Mouse (Mus musculus): ENCODE data around the gene Ifi35. TPM values are rescaled to one million over a fixed set of nuclear protein-coding genes. Genes with fewer than 3 reads are reported as not detected.

The Ifi35 gene
- total RNA-seq (2014; rRNA removed) (3.2 and 5.2 TPM in 2 replicates), polyA plus RNA-seq (2015; fragmentation: Nextera tagmentation; extraction: Ambion mirVana) (3.8 and 5.1 TPM in 2 replicates)

DNA sequence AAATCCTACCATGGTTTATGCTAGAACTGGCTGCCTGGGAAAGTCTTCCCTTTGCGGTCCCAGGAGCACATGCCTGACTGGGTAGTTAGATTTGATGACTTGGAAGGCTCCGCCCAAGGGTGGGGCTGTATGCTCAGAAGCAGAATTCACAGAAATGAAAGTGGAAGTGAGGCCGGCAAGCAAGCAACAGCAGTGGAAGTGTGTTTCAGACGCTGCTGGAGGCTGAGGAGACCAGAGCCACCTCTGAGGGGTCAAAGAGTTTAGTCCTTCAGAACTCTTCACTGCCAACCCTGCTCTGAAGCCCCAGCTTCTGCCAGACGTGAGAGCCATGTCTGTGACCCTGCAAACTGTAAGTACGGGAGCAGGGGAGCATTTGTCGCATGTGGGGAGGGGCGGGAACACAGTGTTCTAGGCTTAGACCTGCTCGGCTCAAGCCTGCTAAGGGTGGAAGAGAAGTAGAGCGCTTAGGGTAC is at the start of gene Ifi35:
Ifi35 (plus strand) TSS at position 134 of the 473 bp plus-strand sequence.
- H3K27ac ChIP-seq (ENCODE audit: low read depth, low read length): no peak within 1 kb of the TSS
- H3K4me3 ChIP-seq (ENCODE audit: low read depth, low read length): no peak within 1 kb of the TSS
- no peak within 1 kb of the TSS for H3K9ac ChIP-seq
- 0 out of 2 replicates have a peak within 1 kb of the TSS, but pooled peaks have one; percentile 4 for H3K4me2 ChIP-seq (ENCODE audit: low read depth)
- no peak for TF ChIP-seq CTCF (IDR thresholded peaks at IDR 0.05; ENCODE audit: low read depth)
- H3K36me3 ChIP-seq (ENCODE audit: insufficient read depth): peaks cover 26% of the 10 kb centered on the region
- H3K4me1 ChIP-seq (ENCODE audit: insufficient read depth): no peaks in the 10 kb centered on the region
- no peak for DNase-seq
- no peaks in the 10 kb centered on the region for H3K9me3 ChIP-seq (ENCODE audit: low read length)
- H3K27me3 ChIP-seq (ENCODE audit: insufficient read depth, low read length): no peaks in the 10 kb centered on the region
- WGBS: 40% methylated on average over 10 of the region's 10 CpGs
- no peak for ATAC-seq

GRCm38 (mm10) chr11:101415306-101415705 is 32.9 kb upstream of the Ifi35 start:
- Histone ChIP-seq H3K27me3 (ENCODE audit: insufficient read depth, low read length) (no peaks in the 10 kb centered on the region), H3K4me2 (ENCODE audit: low read depth) (no peak overlapping the region), H3K9me3 (ENCODE audit: low read length) (no peaks in the 10 kb centered on the region), H3K36me3 (ENCODE audit: insufficient read depth) (peaks cover 29% of the 10 kb centered on the region), H3K9ac (no peak overlapping the region), H3K4me3 (ENCODE audit: low read depth, low read length) (no peak overlapping the region), H3K27ac (ENCODE audit: low read depth, low read length) (no peak overlapping the region), H3K4me1 (ENCODE audit: insufficient read depth) (peaks cover 4% of the 10 kb centered on the region)
- TF ChIP-seq CTCF (IDR thresholded peaks at IDR 0.05; ENCODE audit: low read depth): peak; percentile 34
- DNase-seq (no peak), ATAC-seq (no peak)
- 89% methylated on average over 2 of the region's 2 CpGs for WGBS

GRCm38 (mm10) chr11:101416433-101417100 is 31.6 kb upstream of the Ifi35 start:
- H3K4me1 ChIP-seq (ENCODE audit: insufficient read depth): peaks cover 4% of the 10 kb centered on the region
- peaks cover 18% of the 10 kb centered on the region for H3K36me3 ChIP-seq (ENCODE audit: insufficient read depth)
- 2% methylated on average over 11 of the region's 11 CpGs for WGBS
- H3K4me3 ChIP-seq (ENCODE audit: low read depth, low read length): peak overlapping the region; percentile 63
- H3K4me2 ChIP-seq (ENCODE audit: low read depth): peak overlapping the region; percentile 72
- no peaks in the 10 kb centered on the region for H3K27me3 ChIP-seq (ENCODE audit: insufficient read depth, low read length)
- no peaks in the 10 kb centered on the region for H3K9me3 ChIP-seq (ENCODE audit: low read length)
- DNase-seq (no peak), ATAC-seq (peak; percentile 57)
- TF ChIP-seq CTCF (IDR thresholded peaks at IDR 0.05; ENCODE audit: low read depth): no peak
- H3K27ac ChIP-seq (ENCODE audit: low read depth, low read length): peak overlapping the region; percentile 81
- peak overlapping the region; percentile 73 for H3K9ac ChIP-seq

DNA sequence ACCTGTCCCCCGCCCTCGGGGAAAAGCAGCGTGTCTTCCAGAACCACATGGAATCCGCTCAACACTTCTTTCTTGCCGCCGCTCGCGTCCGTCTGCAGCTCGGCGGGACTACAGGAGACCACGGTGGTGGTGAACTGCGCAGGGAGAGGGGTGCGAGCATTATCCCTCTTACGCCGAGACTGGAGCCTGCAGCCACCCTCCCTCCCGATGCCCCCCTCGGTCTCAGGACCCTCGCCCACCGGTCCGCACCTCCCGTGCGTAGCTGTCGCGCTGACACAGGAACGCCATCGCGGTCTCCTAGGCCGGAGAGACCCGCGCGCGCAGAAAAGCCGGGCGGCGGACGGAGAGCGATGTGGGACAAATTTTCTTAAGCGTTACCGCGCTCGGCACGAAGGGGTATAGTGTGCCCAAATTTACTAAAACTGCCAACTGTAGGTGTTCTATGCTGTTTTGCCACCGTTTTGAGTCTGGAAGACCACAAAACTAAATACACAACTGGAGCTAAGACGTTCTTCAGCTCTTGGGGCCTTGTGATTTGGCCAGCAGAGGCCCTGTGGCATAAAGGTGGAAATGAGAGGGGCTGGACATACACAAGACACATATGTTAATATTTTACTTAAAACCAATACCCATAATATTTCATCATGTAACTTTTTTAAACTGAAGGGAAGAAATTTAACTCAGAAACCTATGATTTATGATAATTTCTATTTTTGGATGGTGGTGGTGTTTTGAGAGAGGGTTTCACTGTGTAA is 30.9 kb upstream of the Ifi35 start, which contains the start of gene Aarsd1:
Aarsd1 (minus strand) TSS at position 515 of the 755 bp plus-strand sequence.
- Histone ChIP-seq H3K27ac (ENCODE audit: low read depth, low read length) (peak within 1 kb of the TSS; percentile 81), H3K27me3 (ENCODE audit: insufficient read depth, low read length) (no peaks in the 10 kb centered on the region), H3K4me3 (ENCODE audit: low read depth, low read length) (peak within 1 kb of the TSS; percentile 63), H3K9me3 (ENCODE audit: low read length) (no peaks in the 10 kb centered on the region), H3K4me1 (ENCODE audit: insufficient read depth) (peaks cover 4% of the 10 kb centered on the region), H3K36me3 (ENCODE audit: insufficient read depth) (peaks cover 11% of the 10 kb centered on the region), H3K9ac (peak within 1 kb of the TSS; percentile 73), H3K4me2 (ENCODE audit: low read depth) (peak within 1 kb of the TSS; percentile 72)
- ATAC-seq: peak; percentile 92
- peak; percentile 93 for DNase-seq
- TF ChIP-seq CTCF (IDR thresholded peaks at IDR 0.05; ENCODE audit: low read depth): no peak
- under 1% methylated on average over 45 of the region's 45 CpGs for WGBS

- ATAC-seq: peak; percentile 32; the same call in 1 of the 2 replicates
- Histone ChIP-seq H3K36me3 (ENCODE audit: insufficient read depth) (no peaks in the 10 kb centered on the region), H3K4me3 (ENCODE audit: low read depth, low read length) (no peak overlapping the region), H3K27ac (ENCODE audit: low read depth, low read length) (no peak overlapping the region), H3K9ac (no peak overlapping the region), H3K4me2 (ENCODE audit: low read depth) (no peak overlapping the region), H3K4me1 (ENCODE audit: insufficient read depth) (peaks cover 4% of the 10 kb centered on the region), H3K9me3 (ENCODE audit: low read length) (no peaks in the 10 kb centered on the region), H3K27me3 (ENCODE audit: insufficient read depth, low read length) (no peaks in the 10 kb centered on the region)
- DNase-seq: peak; percentile 16
- WGBS: 57% methylated on average over 6 of the region's 6 CpGs
- TF ChIP-seq CTCF (IDR thresholded peaks at IDR 0.05; ENCODE audit: low read depth): no peak
These were observed 29.2 kb upstream of the Ifi35 start for GRCm38 (mm10) chr11:101418991-101419390.

DNA sequence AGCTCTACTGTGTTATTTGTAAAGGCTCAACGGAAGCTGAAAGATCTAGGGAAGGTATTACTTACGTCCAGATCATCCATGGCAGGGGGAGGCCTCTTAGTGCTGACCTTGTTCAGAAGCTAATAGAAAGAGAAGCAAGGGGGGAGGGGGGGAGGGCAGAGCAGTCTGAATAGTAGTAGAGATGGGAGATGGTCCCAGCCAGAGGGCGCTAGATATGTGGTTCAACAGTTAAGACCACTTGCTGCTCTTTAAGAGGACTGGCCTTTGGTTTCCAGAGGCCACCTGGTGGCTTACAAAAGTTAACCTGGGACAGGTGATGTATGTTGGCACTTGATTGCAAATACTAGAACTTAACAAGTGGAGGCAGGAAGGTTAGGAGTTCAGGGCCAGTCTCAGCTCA is 28.6 kb upstream of the Ifi35 start:
- Histone ChIP-seq H3K27me3 (ENCODE audit: insufficient read depth, low read length) (no peaks in the 10 kb centered on the region), H3K36me3 (ENCODE audit: insufficient read depth) (no peaks in the 10 kb centered on the region), H3K27ac (ENCODE audit: low read depth, low read length) (no peak overlapping the region), H3K4me1 (ENCODE audit: insufficient read depth) (peaks cover 4% of the 10 kb centered on the region), H3K9ac (no peak overlapping the region), H3K4me3 (ENCODE audit: low read depth, low read length) (no peak overlapping the region), H3K4me2 (ENCODE audit: low read depth) (no peak overlapping the region), H3K9me3 (ENCODE audit: low read length) (no peaks in the 10 kb centered on the region)
- 24% methylated on average over 3 of the region's 3 CpGs for WGBS
- no peak for ATAC-seq
- no peak for DNase-seq
- TF ChIP-seq CTCF (IDR thresholded peaks at IDR 0.05; ENCODE audit: low read depth): peak; percentile 23; the same call in 1 of the 2 replicates

DNA sequence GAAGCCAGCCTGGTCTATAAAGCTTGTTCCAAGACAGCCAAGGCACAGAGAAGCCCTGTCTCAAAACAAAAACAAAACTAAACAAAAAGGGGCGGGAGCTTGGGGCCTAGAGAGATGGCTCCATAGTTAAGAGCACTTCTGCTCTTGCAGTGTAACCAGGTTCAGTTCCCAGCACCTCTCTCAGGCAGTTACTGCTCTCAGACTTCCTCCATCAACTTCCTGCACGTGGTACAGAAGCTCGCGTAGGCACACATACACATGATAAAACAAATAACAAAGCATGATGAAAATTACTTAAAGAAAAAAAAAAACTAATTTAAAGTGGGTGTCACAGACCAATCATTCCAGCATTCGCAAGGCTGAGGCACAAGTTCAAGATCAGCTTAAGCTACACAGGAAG is 28.1 kb upstream of the Ifi35 start:
- DNase-seq (no peak), ATAC-seq (no peak)
- H3K4me1 ChIP-seq (ENCODE audit: insufficient read depth): peaks cover 4% of the 10 kb centered on the region
- 90% methylated on average over 5 of the region's 5 CpGs for WGBS
- no peak overlapping the region for H3K27ac ChIP-seq (ENCODE audit: low read depth, low read length)
- H3K27me3 ChIP-seq (ENCODE audit: insufficient read depth, low read length): no peaks in the 10 kb centered on the region
- no peak overlapping the region for H3K9ac ChIP-seq
- H3K4me2 ChIP-seq (ENCODE audit: low read depth): no peak overlapping the region
- H3K36me3 ChIP-seq (ENCODE audit: insufficient read depth): no peaks in the 10 kb centered on the region
- no peaks in the 10 kb centered on the region for H3K9me3 ChIP-seq (ENCODE audit: low read length)
- no peak for TF ChIP-seq CTCF (IDR thresholded peaks at IDR 0.05; ENCODE audit: low read depth)
- H3K4me3 ChIP-seq (ENCODE audit: low read depth, low read length): no peak overlapping the region
